Mouse (Mus musculus) CD4-positive naive resting alpha-beta T cell, adult 57 days (primary cell): ENCODE data around the gene Pdap1. TPM values are rescaled to one million over a fixed set of nuclear protein-coding genes. Genes with fewer than 3 reads are reported as not detected.

Experiments used
- total RNA-seq: library from RNA; stranded (reverse); gene quantifications from one replicate; pipeline ENCODE4 v1.2.4, GENCODE M21; 2023

Pdap1 gene
- total RNA-seq = 43.2 TPM

GRCm38 (mm10) chr5:145139571-145140519 is at the start of gene Pdap1, which contains the start of gene Bud31:
Gene Pdap1, minus strand, starts transcription at chr5:145140238.
Gene Bud31, plus strand, starts transcription at chr5:145140362.

DNA sequence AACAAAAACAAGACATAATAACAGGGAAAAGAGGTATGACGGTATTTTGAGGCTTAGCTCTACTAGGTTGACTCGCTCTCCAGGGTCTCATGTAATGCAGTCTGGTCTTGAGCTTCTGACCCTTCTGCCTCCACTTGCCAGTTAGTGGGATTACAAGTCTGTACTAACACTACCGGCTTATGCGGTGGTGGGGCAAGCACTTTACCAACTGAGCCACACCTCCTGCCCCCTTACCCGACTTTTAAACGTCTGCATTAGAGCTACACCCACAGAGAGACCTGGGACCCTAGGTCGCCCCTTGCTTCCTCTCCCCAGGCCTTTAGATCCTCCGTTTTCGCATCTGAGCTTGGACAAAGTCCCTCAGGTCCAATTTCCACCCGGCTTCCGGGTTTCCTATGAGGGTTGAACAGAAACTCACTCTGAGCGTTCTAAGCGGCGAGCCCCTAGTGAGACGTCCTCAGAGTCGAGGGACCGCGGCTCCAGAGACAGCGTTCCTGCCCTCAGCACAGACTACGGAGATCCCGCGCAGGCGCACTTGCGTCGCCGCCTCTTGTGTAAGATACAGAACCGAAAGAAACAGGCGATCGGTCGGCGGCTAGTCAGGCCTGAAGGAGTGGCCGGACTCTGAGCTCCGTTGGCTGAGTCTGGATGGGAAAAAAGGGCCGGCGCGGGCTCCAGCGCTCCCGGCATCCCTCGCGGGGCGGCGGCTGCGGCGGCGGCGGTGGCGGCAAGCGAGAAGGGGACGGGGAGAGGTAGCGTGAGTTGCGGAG is 26.7 kb upstream of the Pdap1 start, which contains the start of the genes Ptcd1 and Cpsf4:
Gene Ptcd1, minus strand, starts transcription at position 573 of the 770 bp plus-strand sequence.
Gene Cpsf4, plus strand, starts transcription at position 678 of the 770 bp plus-strand sequence.

GRCm38 (mm10) chr5:145114071-145114605 is 25.9 kb downstream of the Pdap1 start, which contains the start of gene Arpc1b:
Gene Arpc1b, plus strand, starts transcription at chr5:145114215.

GRCm38 (mm10) chr5:145083632-145084451 is 56.2 kb downstream of the Pdap1 start, which contains the start of the genes Arpc1a and Kpna7:
Gene Arpc1a, plus strand, starts transcription at chr5:145083830.
Gene Kpna7, minus strand, starts transcription at chr5:145084030.

Other genes with a start within 250 kb of the Pdap1 start
- gene Smurf1, start 174.4 kb downstream of the Pdap1 start, total RNA-seq = 69.1 TPM
- gene Gm4871, start 107.5 kb downstream of the Pdap1 start, total RNA-seq = not detected
- gene 1700018F24Rik, start 97.2 kb downstream of the Pdap1 start, total RNA-seq = not detected
- 92.6 TPM for gene Arpc1a, start 56.4 kb downstream of the Pdap1 start, total RNA-seq
- not detected for gene Kpna7, start 56.2 kb downstream of the Pdap1 start, total RNA-seq
- 379 TPM for gene Arpc1b, start 26.0 kb downstream of the Pdap1 start, total RNA-seq
- gene Bud31, start 124 bp upstream of the Pdap1 start, total RNA-seq = 224 TPM
- 22.3 TPM for gene Ptcd1, start 26.9 kb upstream of the Pdap1 start, total RNA-seq
- gene Cpsf4, start 27.0 kb upstream of the Pdap1 start, total RNA-seq = 41.4 TPM
- gene Atp5j2, start 51.8 kb upstream of the Pdap1 start, total RNA-seq = 148 TPM
- gene Zkscan14, start 61.6 kb upstream of the Pdap1 start, total RNA-seq = 49.5 TPM
- gene Zkscan5, start 64.3 kb upstream of the Pdap1 start, total RNA-seq = 10.5 TPM
- 68.9 TPM for gene Zfp655, start 91.5 kb upstream of the Pdap1 start, total RNA-seq
- 36.8 TPM for gene Zscan25, start 140.3 kb upstream of the Pdap1 start, total RNA-seq
- gene Cyp3a57, start 205.0 kb upstream of the Pdap1 start, total RNA-seq = not detected